Mouse (Mus musculus) fibroblast of lung, adult 2 months (primary cell): ENCODE measurements at regions not wholly inside any gene's neighbourhood (a gene's known extent, or its start where the extent isn't known, plus 50 kb on each side); places are given as distances from the start of the nearest gene placed in this dataset.

Experiments used
- DNase-seq: peaks from one replicate; pipeline ENCODE4 v3.0.0-alpha.2; 2011; ENCODE audit warnings: low read depth

- DNase-seq, result peak; percentile 97
These were observed 79.6 kb upstream of the Sem1 start for GRCm38 (mm10) chr6:6657928-6658500.

GRCm38 (mm10) chr6:6660072-6660471 is 81.6 kb upstream of the Sem1 start:
- DNase-seq, result no peak

GRCm38 (mm10) chr6:6666762-6667161 is 88.3 kb upstream of the Sem1 start:
- DNase-seq, result no peak

- DNase-seq, result no peak
These were observed 110.8 kb upstream of the Sem1 start for GRCm38 (mm10) chr6:6689241-6689640.

- DNase-seq, result no peak
These were observed 111.7 kb upstream of the Sem1 start for GRCm38 (mm10) chr6:6690188-6690587.

- DNase-seq, result no peak
These were observed 113.8 kb upstream of the Sem1 start for GRCm38 (mm10) chr6:6692056-6692770.

- DNase-seq, result no peak
These were observed 117.4 kb upstream of the Sem1 start for GRCm38 (mm10) chr6:6695742-6696430.

GRCm38 (mm10) chr6:6697418-6697979 is 119.0 kb upstream of the Sem1 start:
- peak; percentile 59 for DNase-seq

- peak; percentile 89 for DNase-seq
These were observed 128.3 kb upstream of the Sem1 start for GRCm38 (mm10) chr6:6706729-6707128.

- DNase-seq, result no peak
These were observed 130.6 kb upstream of the Sem1 start for GRCm38 (mm10) chr6:6709057-6709456.

- no peak for DNase-seq
These were observed 132.9 kb upstream of the Dlx6 start for GRCm38 (mm10) chr6:6730259-6730658.

- DNase-seq, result no peak
These were observed 117.7 kb upstream of the Dlx6 start for GRCm38 (mm10) chr6:6745394-6745793.

GRCm38 (mm10) chr6:6779157-6779556 is 84.0 kb upstream of the Dlx6 start:
- no peak for DNase-seq

- no peak for DNase-seq
These were observed 81.6 kb upstream of the Dlx6 start for GRCm38 (mm10) chr6:6781556-6781955.

- no peak for DNase-seq
These were observed 77.1 kb upstream of the Dlx6 start for GRCm38 (mm10) chr6:6785939-6786490.

- no peak for DNase-seq
These were observed 75.6 kb upstream of the Dlx6 start for GRCm38 (mm10) chr6:6787490-6787889.

- DNase-seq, result no peak
These were observed 68.7 kb upstream of the Dlx6 start for GRCm38 (mm10) chr6:6794320-6795018.

- no peak for DNase-seq
These were observed 62.8 kb upstream of the Dlx6 start for GRCm38 (mm10) chr6:6800377-6800776.

- peak; percentile 94 for DNase-seq
These were observed 61.4 kb upstream of the Dlx6 start for GRCm38 (mm10) chr6:6801563-6802259.
